Mouse (Mus musculus): ENCODE data around the gene Mindy1.

Mindy1 gene

GRCm38 (mm10) chr3:95281216-95282126 lies at the start of gene Mindy1, which contains the start of gene Prune1:
TSS of gene Mindy1 (plus strand) at chr3:95281345.
TSS of gene Prune1 (minus strand) at chr3:95282076.
- peak; percentile 93 for DNase-seq (ENCODE audit: low read depth)

- no peak for DNase-seq (ENCODE audit: low read depth)
These were observed 48.4 kb upstream of the Mindy1 start for GRCm38 (mm10) chr3:95232771-95233170.

DNA sequence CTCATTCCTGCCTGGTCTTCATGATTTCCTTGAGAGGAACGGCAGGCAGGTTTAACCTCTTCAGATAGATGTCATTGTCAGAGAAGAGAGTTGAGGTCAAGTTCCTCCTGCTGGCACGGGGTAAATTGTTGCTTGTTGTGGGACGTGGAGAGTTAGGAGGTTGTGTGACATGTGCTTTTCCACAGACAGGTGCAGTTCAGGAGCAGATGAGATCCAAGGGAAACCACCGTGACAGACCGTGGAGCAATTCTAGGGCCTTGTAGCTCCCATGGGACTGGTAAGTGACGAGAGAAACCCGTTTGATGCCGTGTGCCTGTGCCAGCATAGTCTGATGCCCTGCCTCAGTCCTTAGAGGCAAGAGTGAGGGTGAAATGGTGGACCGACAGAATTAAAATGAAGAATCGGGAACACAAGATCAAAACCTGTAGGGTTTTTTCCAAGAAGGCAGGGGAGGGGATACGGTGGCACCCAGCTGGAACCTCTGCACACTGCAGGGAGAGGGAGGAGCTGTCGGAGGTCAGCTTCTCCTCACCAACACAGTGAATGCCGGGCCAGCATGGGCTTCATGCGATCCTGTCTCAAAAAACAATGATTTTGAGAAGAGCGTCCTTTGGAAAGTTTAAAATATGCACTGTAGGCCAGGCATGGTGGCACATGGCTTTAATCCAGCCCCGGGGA lies 47.7 kb upstream of the Mindy1 start:
- DNase-seq (ENCODE audit: low read depth) = no peak

DNA sequence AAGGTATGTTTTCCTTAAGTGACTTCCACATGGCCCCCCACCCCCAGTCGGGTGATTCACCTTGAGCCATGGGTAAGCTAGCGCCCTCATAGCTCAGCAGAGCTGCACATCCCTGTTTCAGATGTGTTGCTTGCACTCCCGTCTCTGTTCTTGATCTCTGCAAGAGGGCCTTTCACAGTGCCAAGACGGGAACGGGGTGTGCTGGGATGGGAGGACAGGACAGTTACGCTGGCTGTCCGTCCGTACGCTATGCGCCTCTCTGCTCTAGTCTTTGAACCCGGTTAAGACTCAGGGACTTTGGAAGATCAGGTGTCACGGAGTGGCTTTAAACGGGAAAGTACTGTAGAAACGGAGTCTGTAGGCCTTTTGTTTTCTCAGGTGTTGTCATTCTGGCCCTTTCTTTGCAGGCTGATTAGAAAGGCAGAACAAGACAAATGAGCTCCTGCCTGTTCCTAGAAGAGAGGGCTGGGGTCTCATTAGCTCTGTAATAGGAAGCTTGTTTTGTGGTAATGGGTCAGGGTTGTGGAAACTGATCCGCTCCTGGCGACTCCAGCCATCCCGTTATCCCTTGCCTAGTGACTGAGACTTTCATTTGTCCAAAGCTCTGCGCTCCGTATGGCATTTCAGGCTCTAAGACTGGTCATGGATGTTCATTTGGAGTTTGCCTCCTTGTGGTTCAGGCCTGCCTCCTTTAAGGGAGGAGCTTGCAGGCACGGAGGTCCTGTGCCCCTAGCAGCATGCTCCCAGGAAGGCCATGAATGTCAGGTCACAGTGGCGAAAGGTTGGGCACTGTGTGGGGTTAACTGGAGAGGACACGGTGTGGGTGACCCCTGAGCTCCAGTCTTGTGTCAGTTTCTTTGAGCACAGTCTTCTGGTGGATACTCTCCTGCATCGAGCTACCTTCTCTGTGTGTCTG lies 45.5 kb upstream of the Mindy1 start:
- no peak for DNase-seq (ENCODE audit: low read depth)

- DNase-seq (ENCODE audit: low read depth) = no peak
These were observed 43.5 kb upstream of the Mindy1 start for GRCm38 (mm10) chr3:95237541-95238099.

DNA sequence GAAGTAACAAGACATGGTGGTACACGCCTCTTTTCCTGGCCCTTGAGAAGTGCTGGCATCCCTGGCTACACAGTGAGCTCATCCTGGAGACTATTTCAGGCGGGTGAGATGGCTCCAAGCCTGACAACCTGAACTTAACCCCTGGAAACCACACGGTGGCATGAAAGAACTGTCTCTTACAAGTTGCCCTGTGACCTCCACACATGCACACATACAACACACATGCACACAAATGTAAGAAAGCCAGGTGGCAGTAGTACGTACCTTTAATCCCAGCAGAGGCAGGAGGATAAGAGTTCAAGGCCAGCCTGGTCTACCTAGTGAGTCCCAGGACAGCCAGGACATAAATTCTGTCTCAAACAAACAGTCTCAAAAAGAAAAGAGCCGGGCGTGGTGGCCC lies 42.1 kb upstream of the Mindy1 start:
- no peak for DNase-seq (ENCODE audit: low read depth)

- no peak for DNase-seq (ENCODE audit: low read depth)
These were observed 41.2 kb upstream of the Mindy1 start for GRCm38 (mm10) chr3:95239971-95240370.

DNA sequence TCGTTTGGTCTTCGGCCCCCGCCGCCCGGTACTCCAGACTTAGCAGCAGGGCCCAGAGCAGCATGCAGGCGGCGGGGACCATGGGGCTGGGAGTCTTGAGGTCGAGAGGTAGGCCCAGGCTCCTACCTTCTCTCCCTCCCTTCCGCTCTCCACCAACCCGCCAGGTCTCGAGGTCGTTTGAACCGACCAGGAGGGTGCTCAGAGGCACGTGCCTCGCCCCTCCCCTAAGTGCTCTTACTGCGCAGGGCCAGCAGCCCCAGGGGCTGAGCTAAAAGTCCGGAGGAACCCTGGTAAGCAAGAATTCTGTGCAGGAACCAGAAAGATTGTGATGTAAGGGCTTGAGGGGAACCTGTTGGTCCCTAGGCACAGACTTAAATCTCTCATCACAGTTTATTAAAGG lies 40.2 kb upstream of the Mindy1 start:
- DNase-seq (ENCODE audit: low read depth) = no peak

DNA sequence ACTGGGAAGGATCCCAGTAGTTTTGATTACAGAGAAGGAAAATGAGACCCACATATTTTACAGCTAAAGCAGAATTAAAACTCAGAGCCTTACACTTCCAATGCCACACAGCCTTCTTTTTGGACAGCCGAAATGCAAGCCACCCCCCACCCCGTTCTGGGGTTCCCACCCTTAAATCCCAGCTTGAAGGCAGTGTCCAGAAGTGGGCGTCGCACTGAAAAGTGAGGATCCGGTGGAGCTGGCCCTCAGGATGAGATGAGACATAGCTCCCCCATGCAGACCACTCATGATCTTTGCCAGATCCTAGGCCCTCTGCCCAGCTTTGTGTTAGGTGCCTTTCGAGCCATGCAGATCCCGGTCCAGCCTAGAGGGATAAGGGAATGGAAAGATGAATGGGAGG lies 39.6 kb upstream of the Mindy1 start, which contains the start of gene Gm128:
Gm128 (minus strand) TSS at position 101 of the 400 bp plus-strand sequence.
- no peak for DNase-seq (ENCODE audit: low read depth)

DNA sequence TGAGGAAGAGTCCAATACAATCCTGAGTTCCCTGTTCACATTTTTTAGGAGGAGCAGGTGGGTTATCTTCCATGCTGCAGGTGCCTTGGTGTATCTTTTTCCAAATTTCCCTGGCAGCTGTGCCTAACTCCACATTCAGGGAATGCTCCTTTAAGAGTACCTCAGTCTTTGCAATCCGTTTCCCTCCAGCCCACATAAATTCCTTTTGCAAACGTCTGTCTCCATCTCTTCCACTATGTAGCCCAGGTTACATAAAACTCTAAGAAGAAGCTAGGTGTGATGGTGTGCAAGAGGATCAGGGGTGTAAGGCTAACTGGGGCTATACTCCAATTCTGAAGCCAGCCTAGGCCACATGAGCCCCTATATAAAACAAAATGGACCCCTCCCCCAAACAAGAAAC lies 38.1 kb upstream of the Mindy1 start:
- no peak for DNase-seq (ENCODE audit: low read depth)

- peak; percentile 84 for DNase-seq (ENCODE audit: low read depth)
These were observed 34.5 kb upstream of the Mindy1 start for GRCm38 (mm10) chr3:95246465-95247231.

- DNase-seq (ENCODE audit: low read depth) = no peak
These were observed 33.3 kb upstream of the Mindy1 start for GRCm38 (mm10) chr3:95247660-95248336.

GRCm38 (mm10) chr3:95250361-95250760 lies 30.8 kb upstream of the Mindy1 start:
- no peak for DNase-seq (ENCODE audit: low read depth)

DNA sequence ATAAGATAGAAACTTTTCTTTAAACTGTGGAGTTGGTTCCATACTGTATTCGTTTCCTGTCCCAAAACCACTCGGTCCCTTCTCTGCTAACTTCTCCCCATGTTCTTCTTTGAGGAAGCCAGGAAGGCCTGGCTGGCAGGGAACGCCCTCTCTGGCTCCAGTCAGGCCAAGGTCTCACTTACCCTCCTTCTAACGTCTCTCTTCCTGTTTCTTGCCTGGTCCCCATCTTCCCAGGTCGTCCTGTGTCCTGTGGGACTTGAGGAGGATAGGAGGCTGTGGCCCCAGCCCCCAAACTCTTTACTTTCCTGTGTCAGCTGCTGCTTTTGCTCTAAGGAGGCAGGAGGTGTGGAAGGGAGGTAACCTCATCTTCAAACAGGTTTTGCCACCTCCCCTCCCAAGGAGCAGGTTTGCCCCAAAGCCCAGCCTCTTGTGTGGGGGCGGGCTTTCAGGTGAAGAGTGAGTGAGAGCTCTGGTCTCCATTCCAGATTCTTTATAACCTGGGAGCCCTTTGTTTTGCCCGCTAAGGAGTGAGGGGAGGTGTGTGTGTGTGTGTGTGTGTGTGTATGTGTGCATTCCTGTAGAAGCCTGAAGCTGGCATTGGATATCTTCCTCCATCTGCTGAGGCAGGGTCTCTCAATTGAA lies 30.2 kb upstream of the Mindy1 start, which contains the start of gene Bnipl:
Bnipl (minus strand) TSS at position 411 of the 642 bp plus-strand sequence.
- DNase-seq (ENCODE audit: low read depth) = no peak

DNA sequence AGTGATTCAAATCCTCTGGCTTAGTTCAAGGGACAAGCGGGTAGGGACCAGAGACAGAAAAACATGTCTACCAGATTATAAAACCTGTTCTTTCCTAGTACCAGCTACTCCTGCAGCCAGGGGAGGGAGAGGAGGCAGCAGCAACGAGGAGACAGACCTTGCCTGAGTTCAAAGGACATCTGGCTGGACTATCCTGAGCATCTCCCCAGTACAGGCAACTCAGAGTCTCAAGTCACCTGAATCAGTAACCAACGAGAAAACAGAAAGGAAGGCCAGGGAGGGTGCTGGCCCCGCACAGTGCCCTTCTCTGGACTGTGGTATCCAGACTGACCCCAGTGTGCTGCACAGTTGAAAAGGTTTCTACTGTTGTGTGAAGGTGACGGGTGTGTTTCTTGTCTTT lies 24.2 kb upstream of the Mindy1 start:
- no peak for DNase-seq (ENCODE audit: low read depth)

DNA sequence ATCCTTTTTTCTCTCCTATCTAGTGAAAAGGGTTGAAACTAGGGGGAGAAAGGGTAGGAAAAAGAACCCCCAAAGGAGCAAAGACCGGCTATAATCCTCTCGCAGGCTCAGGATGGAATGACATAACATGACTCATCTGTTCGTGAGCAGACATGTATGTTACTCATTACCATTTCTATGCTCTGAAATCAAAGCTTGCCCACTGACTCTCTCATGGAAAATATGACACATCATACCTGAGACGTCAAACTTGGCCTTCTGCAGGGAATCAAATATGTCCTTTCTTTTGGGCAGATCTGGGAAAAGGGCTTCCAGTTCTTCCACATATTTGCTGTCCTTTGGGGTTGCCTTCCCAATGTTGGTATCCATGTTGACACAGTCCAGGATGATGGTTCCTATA lies 19.2 kb upstream of the Mindy1 start:
- DNase-seq (ENCODE audit: low read depth) = no peak

GRCm38 (mm10) chr3:95263089-95263739 lies 17.9 kb upstream of the Mindy1 start:
- no peak for DNase-seq (ENCODE audit: low read depth)

DNA sequence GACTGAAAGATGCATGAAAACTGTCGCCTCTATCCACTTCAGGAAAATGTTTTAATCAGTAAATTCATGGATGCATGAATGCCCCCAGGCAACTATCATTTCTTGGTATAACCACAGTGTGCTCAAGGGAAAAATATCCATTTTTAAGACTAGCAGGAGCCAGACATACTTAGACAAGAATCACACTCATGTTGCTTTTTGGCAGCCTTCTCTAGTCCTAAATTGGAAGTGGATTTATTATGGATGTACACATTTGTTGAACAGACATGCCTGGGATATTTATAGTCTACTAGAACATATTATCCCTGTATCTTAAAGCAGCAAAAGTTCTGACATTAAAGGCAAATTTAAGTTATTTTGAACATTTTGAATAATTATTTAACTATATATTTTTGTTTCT lies 16.4 kb upstream of the Mindy1 start:
- DNase-seq (ENCODE audit: low read depth) = no peak

DNA sequence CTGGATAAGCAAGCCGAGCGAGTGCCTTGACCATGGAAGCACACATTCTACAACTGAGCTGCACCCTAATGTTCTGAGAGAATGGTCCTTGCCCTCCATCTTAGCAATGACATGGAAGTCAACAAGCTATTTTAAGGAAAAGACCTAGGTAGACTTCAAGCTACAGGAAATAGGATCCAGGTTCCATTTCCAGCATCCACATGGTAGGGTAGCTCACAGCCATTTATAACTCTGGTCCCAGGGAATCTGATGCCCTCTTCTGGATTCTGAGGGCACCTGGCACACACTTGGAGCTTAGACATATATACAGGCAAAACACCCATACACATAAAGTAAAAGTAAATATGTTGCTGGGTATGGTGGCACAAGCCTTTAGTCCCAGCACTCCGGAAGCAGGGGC lies 15.1 kb upstream of the Mindy1 start:
- DNase-seq (ENCODE audit: low read depth) = no peak
